Mouse (Mus musculus) megakaryocyte-erythroid progenitor cell, adult 5-6 weeks (primary cell): ENCODE results near the gene Uck1. TPM values are rescaled to one million over a fixed set of nuclear protein-coding genes. Genes with fewer than 3 reads are reported as not detected.
A peak's percentile ranks its signal among the peaks of the same experiment; 100 is the strongest.

ENCODE experiments used
- ATAC-seq: replicated peaks from 2 replicates; pipeline ENCODE4 v1.8.0; 2016; ENCODE audit warnings: mild to moderate bottlenecking, inconsistent platforms; ENCODE audit not compliant: severe bottlenecking, poor library complexity, low FRiP score, low TSS enrichment
- total RNA-seq, 2 experiments: library from RNA; stranded (forward) in 1 of 2; stranded (reverse) in 1 of 2; fragments of 200-1000, 215-1000 nt in 1 of 2; fragments of >200 nt in 1 of 2; fragmentation: Nextera tagmentation in 1 of 2; gene quantifications; 2 replicates each; pipeline ENCODE4 v1.2.3; 2014 to 2017

Uck1 gene
- total RNA-seq, 2 experiments from 2014 or later, result 21.5 to 72.7 TPM

DNA sequence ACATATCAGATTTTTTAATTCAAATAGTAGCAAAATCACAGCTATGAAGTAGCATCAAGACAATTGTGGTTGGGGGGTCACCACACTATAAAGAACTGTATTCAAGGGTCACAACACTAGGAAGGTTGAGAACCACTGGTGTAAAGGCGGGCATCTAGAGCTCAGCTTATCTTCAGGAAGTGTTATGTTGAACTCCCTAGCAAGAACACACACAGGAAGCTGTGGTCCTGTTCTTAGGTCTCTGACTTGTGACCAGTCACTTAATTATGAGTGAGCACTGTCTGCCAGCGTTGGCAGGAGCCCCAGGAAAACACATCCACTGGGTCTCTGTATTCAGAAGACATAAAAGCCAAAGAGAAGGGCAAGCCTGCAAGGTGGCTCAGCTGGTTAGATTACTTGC, 22.3 kb upstream of the Uck1 start:
- ATAC-seq, result no peak

DNA sequence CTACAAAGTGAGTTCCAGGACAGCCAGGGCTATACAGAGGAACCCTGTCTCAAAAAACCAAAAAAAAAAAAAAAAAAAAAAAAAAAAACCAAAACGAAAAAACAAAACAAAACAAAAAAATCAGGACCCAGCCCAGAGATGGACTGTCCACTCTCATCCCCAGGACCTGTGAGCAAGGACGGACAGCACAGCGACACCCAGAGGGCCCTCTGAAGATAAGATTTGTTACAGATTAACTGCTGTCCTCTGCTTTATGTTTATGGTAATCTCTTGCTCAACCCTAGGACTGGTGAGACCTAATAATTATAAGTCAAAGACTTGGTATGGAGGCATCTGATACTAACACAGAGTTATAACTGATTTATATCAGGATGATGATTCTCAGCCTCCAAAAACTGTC, 15.9 kb upstream of the Uck1 start:
- ATAC-seq, result no peak

DNA sequence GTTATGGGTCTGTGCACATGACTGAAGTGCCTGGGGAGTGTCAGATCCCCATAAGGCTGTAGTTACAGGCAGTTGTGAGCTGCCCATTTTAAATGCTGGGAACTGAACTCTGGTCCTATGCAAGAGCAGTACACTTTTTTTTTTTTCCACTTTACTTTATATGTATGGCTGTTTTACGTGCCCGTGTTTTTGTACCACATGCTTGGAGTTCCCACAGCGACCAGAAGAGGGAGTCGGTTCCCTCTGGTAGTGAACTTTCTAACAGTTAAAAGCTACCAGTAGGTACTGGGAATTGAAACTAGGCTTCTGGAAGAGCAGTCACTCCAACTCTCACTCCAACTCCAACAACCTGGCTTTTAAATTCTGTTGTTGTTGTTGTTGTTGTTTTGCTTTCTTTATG, 676 bp upstream of the Uck1 start:
- ATAC-seq, result peak; percentile 49; the same call in 1 of the 2 replicates

DNA sequence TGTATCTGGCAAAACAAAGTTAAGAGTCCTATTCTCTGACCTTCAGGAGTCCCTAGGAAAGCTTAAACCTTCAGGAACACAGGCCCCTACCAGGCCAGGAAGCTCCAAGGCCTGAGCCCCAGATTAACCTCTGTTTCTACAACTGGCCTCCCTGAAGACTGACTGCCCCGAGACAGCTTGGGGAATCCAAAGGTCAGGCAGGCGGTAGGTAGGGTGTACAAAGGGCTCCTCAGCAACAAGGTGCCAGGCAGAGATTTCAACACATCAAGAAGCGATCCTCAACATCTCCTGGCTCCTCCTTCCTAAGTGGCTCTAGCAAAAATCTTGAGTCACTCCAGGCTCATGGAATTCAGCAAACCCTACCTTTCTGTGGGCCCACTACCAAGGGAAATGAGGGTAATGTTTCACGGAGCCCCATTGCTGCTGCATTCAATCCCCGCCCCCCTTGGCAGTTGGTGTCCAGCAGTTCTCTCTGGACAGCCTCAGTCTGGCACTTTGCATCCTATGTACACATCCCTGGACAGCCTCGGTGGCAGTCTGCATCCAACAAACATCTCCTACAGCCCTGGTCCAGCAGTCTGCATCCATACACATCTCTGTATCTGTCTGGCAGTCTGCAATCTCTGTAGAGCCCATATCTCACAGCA, 949 bp downstream of the Uck1 start:
- no peak for ATAC-seq

DNA sequence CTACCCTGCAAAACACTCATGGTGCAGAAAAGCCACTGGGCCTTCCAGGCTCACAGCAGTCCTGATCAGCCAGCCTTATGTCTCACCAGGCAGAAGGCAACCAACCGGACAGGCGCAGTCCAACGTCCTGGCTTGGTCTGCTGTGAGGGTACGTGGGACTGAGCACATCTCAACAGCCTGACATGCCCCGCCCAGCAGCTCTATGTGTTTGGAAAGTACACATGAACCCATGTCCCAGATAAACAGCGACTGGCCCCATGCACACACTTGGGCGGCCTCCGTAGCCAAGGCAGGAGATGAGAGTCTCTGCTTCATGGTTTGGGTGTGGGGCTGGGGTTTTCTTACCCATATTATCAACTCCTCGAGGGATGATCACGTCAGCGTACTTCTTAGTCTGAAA, 3.7 kb downstream of the Uck1 start:
- ATAC-seq, result no peak

DNA sequence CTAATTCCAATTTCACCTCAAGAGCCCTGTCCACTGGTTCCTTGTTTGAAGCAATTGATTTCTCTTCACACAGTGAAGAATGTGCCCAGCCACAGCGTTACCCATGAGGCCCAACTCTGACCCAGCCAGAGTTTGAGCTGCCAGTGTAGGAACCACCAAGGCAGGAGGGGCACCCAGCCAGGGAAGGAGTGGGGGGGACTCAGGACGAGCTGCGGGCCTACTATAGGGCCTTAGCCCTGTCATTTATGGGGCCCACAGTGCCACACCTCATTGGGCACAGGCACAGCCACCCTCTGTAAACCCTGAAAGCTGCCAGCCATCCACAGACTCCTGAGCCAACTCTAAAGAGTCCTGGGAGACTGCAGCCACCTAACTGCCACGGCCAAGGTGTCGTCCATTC, 5.4 kb downstream of the Uck1 start:
- ATAC-seq, result no peak

DNA sequence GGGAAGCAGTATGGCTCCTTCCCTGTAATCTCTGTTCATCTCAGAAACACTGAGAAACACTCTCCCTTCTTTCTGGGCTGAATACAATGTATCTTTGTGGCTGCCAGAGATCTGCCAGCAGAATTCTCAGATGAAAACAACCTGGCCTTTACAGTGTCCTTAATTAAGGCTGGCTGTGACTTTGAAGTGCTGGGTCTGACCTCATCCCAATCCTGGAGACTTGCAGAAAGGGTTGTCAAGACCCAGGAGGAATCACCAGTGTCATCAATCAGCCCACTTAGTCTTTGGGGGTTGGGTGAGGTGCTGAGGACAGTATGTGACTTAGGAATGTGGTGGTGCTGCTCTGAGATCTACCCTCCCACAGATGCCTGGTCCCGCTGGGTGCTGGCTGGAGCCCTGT, 6.6 kb downstream of the Uck1 start:
- no peak for ATAC-seq

DNA sequence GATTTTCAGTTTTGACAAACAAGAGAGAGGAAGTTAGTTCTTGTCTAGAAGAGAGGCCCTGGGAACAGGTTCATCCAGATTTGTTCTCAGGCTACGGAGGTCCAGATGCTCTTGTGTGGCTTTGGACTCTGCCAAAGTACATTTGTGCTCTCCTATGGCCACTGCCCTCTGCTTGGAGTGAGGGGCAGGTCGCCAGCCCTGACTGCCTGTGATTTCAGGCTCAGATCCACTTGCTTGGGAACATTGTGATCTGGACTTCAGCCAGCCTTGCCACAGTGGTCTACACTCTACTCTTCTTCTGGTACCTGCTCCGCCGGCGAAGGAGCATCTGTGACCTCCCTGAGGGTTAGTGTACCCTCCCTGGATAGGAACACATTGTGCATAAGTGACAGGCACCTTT, 7.3 kb downstream of the Uck1 start:
- no peak for ATAC-seq

DNA sequence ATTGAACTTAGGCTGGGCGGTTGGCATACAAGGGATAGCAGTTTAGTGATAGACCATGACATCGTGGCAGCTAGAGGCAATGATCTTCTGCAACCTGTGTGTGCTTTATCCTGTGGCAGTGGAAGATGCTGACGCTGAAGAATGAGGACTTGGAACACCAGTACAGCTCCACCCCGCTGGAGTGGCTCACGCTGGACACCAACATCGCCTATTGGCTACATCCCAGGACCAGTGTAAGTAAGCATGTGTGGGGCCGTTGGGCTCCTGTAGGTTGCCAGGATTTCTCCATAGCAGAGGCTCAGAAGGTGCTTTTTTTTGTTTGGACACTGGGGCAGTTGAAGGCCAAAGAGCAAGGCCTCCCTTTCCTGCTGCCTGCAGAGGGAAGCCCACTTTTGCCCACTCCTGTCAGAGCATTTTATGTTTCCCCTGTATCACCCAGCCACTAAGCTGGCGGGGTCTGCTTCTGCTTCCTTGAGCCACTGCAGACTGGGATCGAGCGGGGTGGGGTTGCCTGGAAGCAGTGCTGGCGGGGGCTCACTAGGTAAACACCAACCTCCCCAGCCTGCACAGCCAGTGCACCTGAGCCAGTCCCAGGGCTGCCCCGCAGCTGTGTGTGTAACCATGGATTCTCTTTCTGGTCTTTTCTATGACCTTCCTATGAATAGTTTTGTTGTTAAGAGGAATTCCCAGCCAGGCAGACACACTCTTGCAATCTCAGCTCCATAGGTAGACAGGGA, 8.0 kb downstream of the Uck1 start:
- ATAC-seq, result no peak

DNA sequence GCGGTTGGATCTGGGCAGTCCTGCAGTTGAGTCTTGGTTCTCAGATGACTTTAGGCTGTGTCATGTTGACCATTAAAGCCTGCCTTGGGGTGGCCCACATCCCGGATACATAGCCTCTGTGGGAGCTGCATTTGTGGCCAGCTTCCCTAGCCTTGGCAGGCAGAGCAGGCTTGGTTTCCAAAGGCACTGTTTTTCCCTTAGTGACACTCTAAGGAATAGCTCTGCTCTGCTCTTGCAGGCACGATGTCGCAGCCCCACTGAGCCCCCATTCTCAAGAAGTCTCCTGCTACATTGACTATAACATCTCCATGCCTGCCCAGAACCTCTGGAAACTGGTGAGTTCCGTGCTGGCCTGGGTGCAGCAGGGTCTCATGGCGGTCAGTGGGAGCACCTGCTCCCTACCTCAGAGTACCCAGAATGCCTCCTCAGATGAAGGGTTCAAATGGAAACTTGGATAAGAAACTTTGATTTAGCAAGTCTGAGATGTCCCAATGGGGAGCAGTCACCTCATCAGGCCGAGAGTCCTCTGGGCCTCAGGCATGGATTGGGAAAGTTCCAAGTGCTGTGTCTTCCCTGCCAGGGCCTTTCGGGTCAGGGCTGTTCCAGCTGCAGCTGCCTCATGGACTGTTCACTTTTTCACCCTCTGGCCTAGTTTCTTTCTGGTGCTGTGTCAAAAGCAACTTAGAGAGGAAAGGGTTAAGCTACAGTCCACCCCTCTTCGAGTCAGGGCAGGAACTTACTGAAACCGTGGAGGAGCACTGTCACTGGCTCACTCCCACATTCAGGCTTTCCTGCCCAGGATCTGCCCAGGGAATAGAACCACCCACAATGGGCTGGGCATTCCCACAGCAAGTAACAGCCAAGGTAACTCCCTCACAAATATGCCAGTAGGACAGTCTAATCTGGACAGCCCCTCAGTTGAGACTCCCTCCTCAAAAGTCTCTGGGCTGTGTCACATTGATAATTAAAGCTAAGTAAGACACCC, 11.3 kb downstream of the Uck1 start:
- ATAC-seq, result no peak

DNA sequence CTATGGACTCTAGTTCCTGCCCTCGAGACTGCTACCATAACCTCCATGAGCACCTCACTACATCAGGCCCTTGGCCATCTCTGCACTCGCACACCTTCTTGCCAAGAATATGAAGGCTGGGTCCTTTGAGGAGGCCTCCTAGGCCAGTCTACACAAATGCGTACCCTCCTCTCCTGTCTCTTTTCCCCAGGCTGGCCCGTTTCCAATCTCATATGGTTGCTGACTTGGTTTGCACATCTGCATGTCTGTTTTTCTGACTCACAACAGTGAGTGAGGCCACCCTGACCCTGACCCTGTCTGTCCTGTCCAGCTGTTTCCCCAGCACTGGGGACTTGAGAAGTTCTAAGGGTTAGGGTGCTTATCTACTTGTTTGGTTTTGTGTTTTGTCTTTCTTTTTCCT, 13.2 kb downstream of the Uck1 start:
- ATAC-seq, result no peak

DNA sequence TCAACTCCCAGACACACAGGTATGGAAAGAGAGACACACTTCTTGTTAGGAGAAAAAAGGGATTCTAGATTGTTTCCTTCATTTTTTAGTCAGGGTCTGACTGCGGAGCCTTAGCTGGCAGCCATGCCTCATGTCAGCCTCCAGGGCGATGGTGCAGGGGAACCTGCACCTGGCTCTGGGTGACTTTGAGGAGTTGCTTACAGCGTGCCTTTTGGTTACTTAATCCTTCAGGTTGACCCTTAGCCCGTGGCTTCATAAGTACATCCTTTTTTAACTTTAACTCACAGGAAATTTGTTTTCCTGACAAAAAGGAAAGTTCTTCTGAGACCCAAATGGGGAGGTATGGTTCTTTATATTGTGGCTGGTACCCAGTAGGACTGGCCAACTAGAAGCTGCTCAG, 17.0 kb downstream of the Uck1 start:
- ATAC-seq, result no peak

DNA sequence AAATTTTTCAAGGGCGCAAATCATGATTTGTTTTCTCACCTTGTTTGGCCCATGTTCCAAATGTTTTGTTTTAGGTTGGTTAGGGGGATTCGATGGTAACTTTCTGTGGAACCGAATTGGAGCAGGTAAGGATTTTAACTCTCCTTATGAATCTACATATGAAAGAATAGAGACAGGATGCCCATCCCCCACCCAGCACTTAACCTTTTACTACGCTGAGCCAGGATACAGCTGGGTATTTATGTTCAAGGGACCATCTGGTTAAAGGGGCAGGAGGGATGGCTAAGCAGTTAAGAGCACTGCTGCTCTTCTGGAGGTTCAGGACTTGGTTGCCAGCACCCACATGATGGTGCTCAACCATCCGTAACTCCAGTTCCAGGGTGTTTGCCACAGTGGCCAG, 19.4 kb downstream of the Uck1 start:
- ATAC-seq, result no peak

DNA sequence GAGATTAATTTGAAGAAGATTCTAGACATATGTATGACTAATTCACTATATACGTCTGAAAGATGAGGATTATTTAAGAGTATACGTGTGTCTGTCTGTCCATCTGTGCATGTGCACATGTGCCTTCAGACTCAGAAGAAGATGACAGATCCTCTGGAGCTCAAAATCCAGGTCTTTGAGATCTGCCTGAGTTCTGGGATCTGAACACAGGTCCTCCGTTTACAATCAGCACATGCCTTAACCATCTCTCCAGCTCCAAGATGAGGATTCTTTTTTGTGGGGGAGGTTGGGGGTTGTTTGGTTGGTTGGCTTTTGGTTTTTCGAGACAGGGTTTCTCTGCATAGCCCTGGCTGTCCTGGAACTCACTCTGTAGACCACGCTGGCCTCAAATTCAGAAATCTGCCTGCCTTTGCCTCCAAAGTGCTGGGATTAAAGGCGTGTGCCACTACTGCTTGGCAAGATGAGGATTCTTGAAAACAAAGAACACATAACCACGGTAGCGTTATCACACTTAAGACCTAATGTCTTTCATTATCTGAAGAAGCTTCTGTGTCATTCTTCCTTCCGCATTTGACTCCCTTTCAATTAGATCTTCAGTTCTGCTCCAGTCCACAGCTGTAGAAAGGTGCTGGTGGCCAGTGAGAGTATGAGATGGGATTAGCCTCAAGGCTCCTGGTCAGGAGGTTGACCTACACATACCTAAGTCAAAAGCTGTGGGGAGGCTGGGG, 21.1 kb downstream of the Uck1 start:
- ATAC-seq, result no peak

DNA sequence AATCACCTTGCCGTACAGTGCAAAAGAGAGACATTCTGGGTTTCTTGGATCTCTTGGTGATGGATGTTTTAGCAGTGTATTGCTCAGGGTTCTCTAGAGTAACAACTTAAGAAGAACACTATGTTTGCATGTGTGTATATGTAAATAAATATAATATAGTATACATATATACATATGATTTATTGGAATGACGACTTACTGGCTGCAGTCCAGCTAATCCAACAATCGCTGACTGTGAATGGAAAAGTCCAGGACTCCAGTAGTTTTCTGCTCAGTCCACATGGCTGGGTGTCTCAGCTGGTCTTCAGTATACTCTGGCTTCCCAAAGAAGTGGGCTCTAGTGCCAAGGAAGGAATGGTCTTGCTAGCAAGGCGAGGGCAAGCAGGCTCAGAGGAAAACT, 22.4 kb downstream of the Uck1 start:
- no peak for ATAC-seq

DNA sequence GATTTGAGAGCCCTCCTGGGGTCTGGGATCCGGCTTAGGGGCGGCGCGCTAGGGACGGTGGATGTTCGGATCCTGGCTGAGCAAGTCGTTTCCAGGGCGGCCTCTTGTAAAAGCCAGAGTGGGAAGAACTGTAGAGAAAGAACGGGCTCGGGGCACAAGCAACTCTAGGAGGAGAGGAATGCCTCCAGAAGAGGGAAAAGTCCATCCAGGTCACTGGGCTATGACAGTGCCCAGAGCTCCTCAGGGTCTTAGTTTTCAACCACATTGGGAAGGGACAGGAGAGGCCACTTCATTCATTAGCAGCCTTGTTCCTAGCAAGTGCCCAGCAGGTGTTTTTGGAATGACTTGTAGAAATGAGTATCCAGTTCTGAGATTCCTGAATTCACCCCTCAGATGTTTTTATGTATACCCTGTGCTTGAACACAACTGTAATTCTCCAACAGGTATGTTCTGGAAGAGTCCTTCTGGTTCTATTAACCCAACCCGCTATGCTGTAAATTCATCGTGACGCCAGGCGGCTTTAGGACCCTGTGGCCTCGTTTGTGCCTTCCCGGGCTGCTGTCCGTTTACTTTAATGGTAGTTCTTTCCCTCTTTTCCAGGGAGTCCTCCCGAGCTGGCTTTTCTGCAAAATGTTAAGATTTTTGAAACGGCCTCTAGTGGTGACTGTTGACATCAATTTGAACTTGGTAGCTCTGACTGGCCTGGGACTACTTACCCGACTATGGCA, 23.0 kb downstream of the Uck1 start:
- ATAC-seq, result peak; percentile 53

DNA sequence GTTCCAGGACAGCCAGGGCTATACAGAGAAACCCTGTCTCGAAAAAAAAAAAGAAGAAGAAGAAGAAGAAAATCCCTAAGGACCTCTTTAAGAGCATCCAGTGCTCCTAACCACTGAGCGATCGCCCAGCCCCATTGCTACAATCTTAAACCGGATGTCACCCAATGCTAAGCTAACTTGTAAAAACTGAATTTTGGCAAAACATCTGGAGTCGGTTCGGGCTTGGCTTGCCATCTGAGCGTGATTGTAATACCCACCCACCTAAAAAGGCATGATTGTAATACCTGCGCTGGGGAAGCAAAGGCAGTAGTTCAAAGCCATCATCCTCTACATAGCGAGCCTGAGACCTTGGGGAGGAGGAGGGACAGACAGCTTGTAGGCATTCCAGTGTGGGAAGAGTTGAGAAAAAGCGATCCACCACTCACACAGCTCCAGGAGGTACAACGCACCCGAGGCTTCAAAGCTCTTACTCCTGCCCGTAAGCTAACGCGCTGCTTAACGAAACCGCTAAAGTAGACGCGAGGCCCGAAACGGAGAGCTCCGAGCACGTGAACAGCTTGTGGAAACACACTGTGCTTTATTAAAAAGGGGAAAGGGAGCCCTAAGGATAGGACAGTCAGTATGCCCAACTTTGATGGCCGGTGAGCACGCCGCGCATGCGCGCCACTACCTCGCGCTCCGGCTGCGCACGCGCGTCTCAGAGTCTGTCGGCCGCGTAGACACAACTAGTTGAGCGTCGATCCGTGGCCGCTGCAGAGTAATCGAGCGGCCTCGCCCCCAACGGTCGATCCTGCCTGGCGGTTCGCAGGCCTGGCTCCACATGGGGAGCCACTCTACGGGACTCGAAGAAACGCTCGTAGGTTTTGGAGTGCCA, 23.8 kb downstream of the Uck1 start, which contains the start of gene Pomt1:
Gene Pomt1, plus strand, starts transcription at position 705 of the 874 bp plus-strand sequence.
- ATAC-seq, result peak; percentile 80

DNA sequence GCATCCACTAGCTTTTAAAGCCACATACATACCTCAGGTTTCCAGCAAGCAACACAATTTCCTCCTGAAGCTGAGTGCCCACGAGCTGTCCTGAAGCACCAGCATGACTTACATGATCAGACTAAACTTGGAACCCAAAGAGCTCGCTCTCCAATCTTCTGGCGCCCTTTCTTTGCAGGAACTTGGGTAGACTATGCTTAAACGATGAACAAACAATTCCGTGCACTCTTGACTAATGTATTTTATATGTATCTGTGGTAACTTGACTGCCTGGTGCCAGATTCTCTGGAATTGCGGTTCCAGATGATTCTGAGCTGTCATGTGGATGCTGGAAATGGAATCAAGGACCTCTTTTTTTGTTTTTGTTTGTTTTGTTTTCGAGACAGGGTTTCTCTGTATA, 24.5 kb downstream of the Uck1 start:
- ATAC-seq, result no peak
